Mouse (Mus musculus) liver, postnatal 0 days (tissue): ENCODE results near the gene Chsy1.

Source experiments
- CTCF ChIP-seq: sonication (generic); IDR thresholded peaks from 2 replicates; pipeline ENCODE4 v1.5.1; 2016; ENCODE audit warnings: antibody characterized with exemption, low read depth
- EP300 ChIP-seq: IDR thresholded peaks from 2 replicates; pipeline ENCODE4 v1.6.1; 2016; ENCODE audit warnings: antibody characterized with exemption, low read depth, mild to moderate bottlenecking

DNA sequence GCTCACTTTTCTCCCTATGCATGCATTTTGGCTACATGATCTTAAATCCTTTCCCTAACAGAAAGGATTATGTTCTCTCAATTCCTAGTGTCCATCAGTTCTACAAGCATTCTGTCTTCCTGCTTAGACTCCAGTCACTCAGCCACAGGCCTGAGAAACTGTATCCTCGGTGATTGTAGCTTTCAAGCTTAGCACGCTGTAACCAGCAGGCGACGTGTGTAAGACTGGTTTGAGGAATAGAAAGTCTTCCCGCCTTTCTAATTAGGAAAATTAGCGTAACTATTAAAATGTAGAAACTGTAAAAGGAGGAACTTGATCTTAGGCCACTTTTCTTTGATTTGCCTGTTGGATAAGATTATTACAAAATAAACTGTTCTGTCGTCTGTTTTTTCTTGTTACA, 9.5 kb downstream of the Chsy1 start:
- TF ChIP-seq CTCF (no peak), EP300 (no peak)
